Mouse (Mus musculus) right cerebral cortex, adult 2 months (tissue): ENCODE data around the gene Zfp286.

Experiments used
- DNase-seq, 2 experiments: peaks; one replicate each; pipeline ENCODE4 v3.0.0; 2021 to 2022; ENCODE audit warnings: low spot score in 2 of 2

Gene Zfp286

GRCm38 (mm10) chr11:62788935-62789616 lies at the start of gene Zfp286:
Gene Zfp286 (minus strand): TSS chr11:62789462.
- DNase-seq, result peak; percentile 93 to 95

- DNase-seq, result no peak
Measured at GRCm38 (mm10) chr11:62831906-62832305, 42.6 kb upstream of the Zfp286 start.

- no peak for DNase-seq
Measured at GRCm38 (mm10) chr11:62830387-62830786, 41.1 kb upstream of the Zfp286 start.

GRCm38 (mm10) chr11:62827911-62828310 lies 38.6 kb upstream of the Zfp286 start:
- DNase-seq, result no peak

- DNase-seq, result no peak
Measured at GRCm38 (mm10) chr11:62827135-62827534, 37.9 kb upstream of the Zfp286 start.

GRCm38 (mm10) chr11:62826106-62826733 lies 37.0 kb upstream of the Zfp286 start:
- no peak for DNase-seq

- DNase-seq, result no peak
Measured at GRCm38 (mm10) chr11:62825222-62826105, 36.2 kb upstream of the Zfp286 start.

GRCm38 (mm10) chr11:62824211-62824610 lies 34.9 kb upstream of the Zfp286 start:
- DNase-seq, result no peak

- DNase-seq, result no peak
Measured at GRCm38 (mm10) chr11:62821893-62822292, 32.6 kb upstream of the Zfp286 start.

- peak in 1 of 2 experiments; percentile 7 for DNase-seq
Measured at GRCm38 (mm10) chr11:62820661-62821437, 31.6 kb upstream of the Zfp286 start.

- DNase-seq, result peak; percentile 21 to 25
Measured at GRCm38 (mm10) chr11:62820059-62820541, 30.8 kb upstream of the Zfp286 start, which contains the start of gene Trim16. Gene Trim16 (plus strand): TSS chr11:62820231.

- DNase-seq, result no peak
Measured at GRCm38 (mm10) chr11:62819059-62819686, 29.9 kb upstream of the Zfp286 start.

GRCm38 (mm10) chr11:62816591-62816990 lies 27.3 kb upstream of the Zfp286 start:
- no peak for DNase-seq

- no peak for DNase-seq
Measured at GRCm38 (mm10) chr11:62815438-62815837, 26.2 kb upstream of the Zfp286 start.

GRCm38 (mm10) chr11:62814625-62815024 lies 25.4 kb upstream of the Zfp286 start:
- no peak for DNase-seq

GRCm38 (mm10) chr11:62813970-62814624 lies 24.8 kb upstream of the Zfp286 start:
- DNase-seq, result no peak

GRCm38 (mm10) chr11:62813497-62813896 lies 24.2 kb upstream of the Zfp286 start:
- DNase-seq, result no peak

GRCm38 (mm10) chr11:62812268-62812667 lies 23.0 kb upstream of the Zfp286 start:
- no peak for DNase-seq

GRCm38 (mm10) chr11:62809201-62809600 lies 19.9 kb upstream of the Zfp286 start:
- DNase-seq, result no peak

GRCm38 (mm10) chr11:62807965-62808364 lies 18.7 kb upstream of the Zfp286 start:
- no peak for DNase-seq
